Mouse (Mus musculus) large intestine, adult 2 months (tissue): ENCODE data around the gene Slc35e2. TPM values are rescaled to one million over a fixed set of nuclear protein-coding genes. Genes with fewer than 3 reads are reported as not detected.
A peak's percentile ranks its signal among the peaks of the same experiment; 100 is the strongest.
"Not testable (repeated sequence)": the region's sequence is repeated elsewhere in the genome, so short reads cannot be mapped to it uniquely, and the experiment has no call there.

ENCODE experiments used
- DNase-seq: peaks from one replicate; pipeline ENCODE4 v3.0.0-alpha.2; 2012; ENCODE audit warnings: low read depth, low spot score
- WGBS: fragments of 180-500 bp; shearing (Covaris S2); methylation state at CpG from one replicate; pipeline ENCODE4 v1.1.7; 2018; 5-methylcytosine and 5-hydroxymethylcytosine counted together
- polyA plus RNA-seq: library from polyadenylated mRNA; depleted of rRNA; stranded (reverse); fragments of >200 nt; gene quantifications from 2 replicates; pipeline ENCODE4 v1.2.3, GENCODE M21; 2012

The Slc35e2 gene
- polyA plus RNA-seq, 1 experiment: 11.4 TPM

GRCm38 (mm10) chr4:155613264-155613663, 12.0 kb downstream of the Slc35e2 start:
- no peak for DNase-seq
- 94% methylated on average over 3 of the region's 3 CpGs for WGBS

GRCm38 (mm10) chr4:155618321-155618720, 17.1 kb downstream of the Slc35e2 start:
- WGBS: 94% methylated on average over 5 of the region's 5 CpGs

GRCm38 (mm10) chr4:155624338-155625291, 23.4 kb downstream of the Slc35e2 start, which contains the start of gene Cdk11b:
TSS of gene Cdk11b (plus strand) at chr4:155624854.
- under 1% methylated on average over 84 of the region's 84 CpGs for WGBS
- peak; percentile 91 for DNase-seq

More at GRCm38 (mm10) chr4:155618321-155618720, 17.1 kb downstream of the Slc35e2 start:
- no peak for DNase-seq

GRCm38 (mm10) chr4:155630267-155630666, 29.1 kb downstream of the Slc35e2 start:
- 83% methylated on average over 6 of the region's 6 CpGs for WGBS

GRCm38 (mm10) chr4:155635766-155636499, 34.7 kb downstream of the Slc35e2 start:
- DNase-seq: peak; percentile 81

More at GRCm38 (mm10) chr4:155630267-155630666, 29.1 kb downstream of the Slc35e2 start:
- no peak for DNase-seq

- WGBS: 57% methylated on average over 1 of the region's 1 CpGs
- no peak for DNase-seq
These were observed 42.3 kb downstream of the Slc35e2 start for GRCm38 (mm10) chr4:155643531-155643930.

- 93% methylated on average over 2 of the region's 2 CpGs for WGBS
- DNase-seq: not testable (repeated sequence)
These were observed 44.1 kb downstream of the Slc35e2 start, which contains the start of gene Gm10563 for GRCm38 (mm10) chr4:155645308-155645707. TSS of gene Gm10563 (minus strand) at chr4:155645408.

GRCm38 (mm10) chr4:155645721-155646120, 44.5 kb downstream of the Slc35e2 start:
- DNase-seq: no peak
- 88% methylated on average over 5 of the region's 5 CpGs for WGBS

GRCm38 (mm10) chr4:155649355-155649754, 48.1 kb downstream of the Slc35e2 start:
- WGBS: 89% methylated on average over 11 of the region's 11 CpGs
- no peak for DNase-seq

GRCm38 (mm10) chr4:155651553-155652269, 50.5 kb downstream of the Slc35e2 start:
- DNase-seq: no peak
- 50% methylated on average over 15 of the region's 15 CpGs for WGBS

- DNase-seq: no peak
- WGBS: 40% methylated on average over 36 of the region's 36 CpGs
These were observed 51.3 kb downstream of the Slc35e2 start for GRCm38 (mm10) chr4:155652283-155653085.

- 3% methylated on average over 33 of the region's 33 CpGs for WGBS
- no peak for DNase-seq
These were observed 51.9 kb downstream of the Slc35e2 start, which contains the start of gene Mmp23 for GRCm38 (mm10) chr4:155653086-155653450. TSS of gene Mmp23 (minus strand) at chr4:155653384.

GRCm38 (mm10) chr4:155653451-155654182, 52.4 kb downstream of the Slc35e2 start:
- WGBS: 5% methylated on average over 31 of the region's 31 CpGs
- no peak for DNase-seq

- no peak for DNase-seq
- WGBS: 3% methylated on average over 6 of the region's 6 CpGs
These were observed 52.9 kb downstream of the Slc35e2 start for GRCm38 (mm10) chr4:155654183-155654455.

- WGBS: 3% methylated on average over 52 of the region's 52 CpGs
- DNase-seq: no peak
These were observed 53.5 kb downstream of the Slc35e2 start for GRCm38 (mm10) chr4:155654456-155655298.

GRCm38 (mm10) chr4:155656214-155656751, 55.1 kb downstream of the Slc35e2 start:
- 95% methylated on average over 13 of the region's 13 CpGs for whole genome bisulfite sequencing
- no peak for DNase-seq

GRCm38 (mm10) chr4:155658961-155659360, 57.7 kb downstream of the Slc35e2 start:
- WGBS: 94% methylated on average over 10 of the region's 10 CpGs

More at GRCm38 (mm10) chr4:155658961-155659360, 57.7 kb downstream of the Slc35e2 start:
- DNase-seq: no peak
